Mouse (Mus musculus) forebrain, postnatal 0 days (tissue): Measurements from ENCODE around the gene Crxos. TPM values are rescaled to one million over a fixed set of nuclear protein-coding genes. Genes with fewer than 3 reads are reported as not detected.
A peak's percentile ranks its signal among the peaks of the same experiment; 100 is the strongest.

Experiments used
- ATAC-seq: fragments of 200-750 bp; cut with Nextera tagmentation; 2 replicates; pipeline ENCODE4 v1.8.0; 2017; ENCODE audit warnings: mild to moderate bottlenecking, moderate library complexity
- DNase-seq: peaks from one replicate; pipeline ENCODE4 v3.0.0-alpha.2; 2015
- H3K27ac ChIP-seq: fragments of 300-500 bp; sonication (generic); 2 replicates; pipeline ENCODE4 v1.5.1; 2014; ENCODE audit warnings: low read depth, mild to moderate bottlenecking, antibody characterized with exemption, low read length, moderate library complexity, mixed read lengths
- H3K27me3 ChIP-seq: fragments of 300-500 bp; sonication (generic); 2 replicates; pipeline ENCODE4 v1.6.1; 2014; ENCODE audit warnings: mild to moderate bottlenecking, low read length, mixed read lengths; ENCODE audit not compliant: insufficient read depth
- H3K36me3 ChIP-seq: fragments of 300-500 bp; sonication (generic); 2 replicates; pipeline ENCODE4 v1.6.1; 2014; ENCODE audit warnings: mild to moderate bottlenecking, moderate library complexity; ENCODE audit not compliant: insufficient read depth
- H3K4me1 ChIP-seq: fragments of 300-500 bp; sonication (generic); 2 replicates; pipeline ENCODE4 v1.6.1; 2014; ENCODE audit warnings: antibody characterized with exemption; ENCODE audit not compliant: insufficient read depth
- H3K4me2 ChIP-seq: fragments of 300-500 bp; sonication (generic); 2 replicates; pipeline ENCODE4 v1.6.1; 2014; ENCODE audit warnings: low read depth, mild to moderate bottlenecking, moderate library complexity
- H3K4me3 ChIP-seq: fragments of 300-500 bp; sonication (generic); 2 replicates; pipeline ENCODE4 v1.5.1; 2014; ENCODE audit warnings: low read depth, low read length, mixed read lengths
- H3K9ac ChIP-seq: fragments of 300-500 bp; sonication (generic); 2 replicates; pipeline ENCODE4 v1.6.1; 2014; ENCODE audit warnings: mild to moderate bottlenecking
- H3K9me3 ChIP-seq: fragments of 300-500 bp; sonication (generic); 2 replicates; pipeline ENCODE4 v1.6.1; 2016; ENCODE audit warnings: low read length
- CTCF ChIP-seq: sonication (generic); IDR thresholded peaks from 2 replicates; pipeline ENCODE4 v1.5.1; 2016; ENCODE audit warnings: antibody characterized with exemption, control low read depth, low read depth
- WGBS: fragments of 180-500 bp; shearing (Covaris S2); extraction: QIAGEN DNeasy Blood & Tissue Kit; methylation state at CpG from one replicate; pipeline ENCODE4 v1.1.7; 2014; 5-methylcytosine and 5-hydroxymethylcytosine counted together
- polyA plus RNA-seq: library from polyadenylated mRNA; unstranded; fragments of >200 nt; fragmentation: Nextera tagmentation; extraction: Ambion mirVana; gene quantifications from 2 replicates; pipeline ENCODE4 v1.2.1, GENCODE M21; 2015
- total RNA-seq: library from RNA; depleted of rRNA; stranded (reverse); fragments of >200 nt; gene quantifications from 2 replicates; pipeline ENCODE4 v1.2.3, GENCODE M21; 2014; rRNA removed

Gene Crxos
- total and polyA plus RNA-seq, 2 experiments from 2014 or later = not detected

- DNase-seq (no peak), ATAC-seq (no peak)
- Histone ChIP-seq H3K9ac (no peak overlapping the region), H3K27ac (no peak overlapping the region), H3K9me3 (no peaks in the 10 kb centered on the region), H3K4me3 (no peak overlapping the region), H3K27me3 (no peaks in the 10 kb centered on the region), H3K36me3 (peaks cover 10% of the 10 kb centered on the region), H3K4me1 (peaks cover 9% of the 10 kb centered on the region), H3K4me2 (no peak overlapping the region)
- 46% methylated on average over 4 of the region's 4 CpGs for WGBS
- TF ChIP-seq CTCF = no peak
Observed at GRCm38 (mm10) chr7:15947653-15948260, 65.3 kb downstream of the Crxos start.

DNA sequence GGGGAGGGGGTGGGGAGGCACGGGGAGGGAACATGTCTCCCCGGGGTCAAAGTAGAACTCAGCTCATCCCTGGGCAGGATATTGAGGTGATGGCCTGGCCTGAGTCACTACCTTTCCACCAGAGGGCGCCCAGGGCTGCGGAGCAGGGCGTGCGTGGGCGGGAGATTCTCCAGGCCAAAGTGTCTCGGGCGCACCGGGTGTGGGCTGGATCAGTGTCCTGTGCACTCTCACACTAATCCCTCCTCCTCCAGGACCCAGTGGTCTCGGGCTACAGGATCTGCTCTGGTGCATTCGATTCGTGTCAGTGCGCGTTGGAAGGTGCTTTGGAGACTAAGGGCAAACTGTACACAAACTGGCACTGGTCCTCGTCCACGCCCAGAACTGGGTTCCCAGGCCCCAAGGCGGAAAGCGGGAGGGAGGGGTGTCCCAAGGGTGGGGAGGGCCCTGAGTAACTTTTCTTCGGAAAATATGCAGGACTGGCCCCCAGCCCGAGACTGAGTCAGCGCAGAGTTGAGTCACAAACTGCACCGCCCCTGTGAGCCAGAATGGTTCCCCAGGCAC, 66.0 kb downstream of the Crxos start:
- peak; percentile 74 for TF ChIP-seq CTCF
- H3K4me1 ChIP-seq = peaks cover 9% of the 10 kb centered on the region
- no peaks in the 10 kb centered on the region for H3K27me3 ChIP-seq
- H3K36me3 ChIP-seq = peaks cover 3% of the 10 kb centered on the region; the same call in 1 of the 2 replicates
- WGBS = 6% methylated on average over 23 of the region's 23 CpGs
- H3K9ac ChIP-seq = no peak overlapping the region
- no peak for ATAC-seq
- H3K4me2 ChIP-seq = peak overlapping the region; percentile 32
- DNase-seq = peak; percentile 39
- H3K4me3 ChIP-seq = no peak overlapping the region
- no peak overlapping the region for H3K27ac ChIP-seq
- peaks cover 1% of the 10 kb centered on the region; the same call in 1 of the 2 replicates for H3K9me3 ChIP-seq

- no peak overlapping the region for H3K4me3 ChIP-seq
- no peak overlapping the region for H3K9ac ChIP-seq
- TF ChIP-seq CTCF = no peak
- H3K36me3 ChIP-seq = no peaks in the 10 kb centered on the region
- ATAC-seq (no peak), DNase-seq (no peak)
- H3K27me3 ChIP-seq = no peaks in the 10 kb centered on the region
- peaks cover 4% of the 10 kb centered on the region; the same call in 1 of the 2 replicates for H3K9me3 ChIP-seq
- 88% methylated on average over 7 of the region's 7 CpGs for WGBS
- H3K4me2 ChIP-seq = no peak overlapping the region
- no peak overlapping the region for H3K27ac ChIP-seq
- H3K4me1 ChIP-seq = peaks cover 9% of the 10 kb centered on the region
Observed at GRCm38 (mm10) chr7:15949216-15949790, 66.9 kb downstream of the Crxos start.

GRCm38 (mm10) chr7:15950008-15950407, 67.6 kb downstream of the Crxos start:
- no peak for ATAC-seq
- no peak for TF ChIP-seq CTCF
- Histone ChIP-seq H3K9ac (no peak overlapping the region), H3K9me3 (peaks cover 4% of the 10 kb centered on the region; the same call in 1 of the 2 replicates), H3K4me1 (peaks cover 3% of the 10 kb centered on the region), H3K27ac (no peak overlapping the region), H3K27me3 (no peaks in the 10 kb centered on the region), H3K4me3 (no peak overlapping the region), H3K36me3 (no peaks in the 10 kb centered on the region), H3K4me2 (no peak overlapping the region)
- no peak for DNase-seq
- WGBS = 86% methylated on average over 15 of the region's 15 CpGs

GRCm38 (mm10) chr7:15952416-15952815, 70.0 kb downstream of the Crxos start:
- ATAC-seq (no peak), DNase-seq (no peak)
- TF ChIP-seq CTCF = no peak
- Histone ChIP-seq H3K27me3 (no peaks in the 10 kb centered on the region), H3K27ac (no peak overlapping the region), H3K9me3 (peaks cover 4% of the 10 kb centered on the region; the same call in 1 of the 2 replicates), H3K9ac (no peak overlapping the region), H3K4me3 (no peak overlapping the region), H3K4me1 (no peaks in the 10 kb centered on the region), H3K36me3 (no peaks in the 10 kb centered on the region), H3K4me2 (no peak overlapping the region)
- WGBS = 71% methylated on average over 3 of the region's 3 CpGs

Other genes with a start within 250 kb of the Crxos start
- gene Obox3, start 242.7 kb upstream of the Crxos start, total RNA-seq = not detected in 2 replicates
- not detected in 2 replicates for gene Obox3, start 242.7 kb upstream of the Crxos start, polyA plus RNA-seq
- gene Obox5, start 132.5 kb upstream of the Crxos start, total RNA-seq = not detected in 2 replicates
- not detected in 2 replicates for gene Obox5, start 132.5 kb upstream of the Crxos start, polyA plus RNA-seq
- gene Obox6, start 42.9 kb upstream of the Crxos start, total RNA-seq = not detected in 2 replicates
- gene Obox6, start 42.9 kb upstream of the Crxos start, polyA plus RNA-seq = not detected in 2 replicates
- 1.2 and 1.9 TPM in 2 replicates for gene Crx, start 2.6 kb upstream of the Crxos start, total RNA-seq
- 0.05 and 0.25 TPM in 2 replicates for gene Crx, start 2.6 kb upstream of the Crxos start, polyA plus RNA-seq
- gene Selenow, start 39.8 kb downstream of the Crxos start, total RNA-seq = 813 and 1,238 TPM in 2 replicates
- gene Selenow, start 39.8 kb downstream of the Crxos start, polyA plus RNA-seq = 2,478 and 2,732 TPM in 2 replicates
- gene Nop53, start 63.5 kb downstream of the Crxos start, total RNA-seq = 117 and 189 TPM in 2 replicates
- 143 and 154 TPM in 2 replicates for gene Nop53, start 63.5 kb downstream of the Crxos start, polyA plus RNA-seq
- gene Ehd2, start 85.0 kb downstream of the Crxos start, total RNA-seq = 3.1 and 3.5 TPM in 2 replicates
- gene Ehd2, start 85.0 kb downstream of the Crxos start, polyA plus RNA-seq = 4.4 and 5.0 TPM in 2 replicates
- 3.2 and 5.0 TPM in 2 replicates for gene Bicra, start 165.3 kb downstream of the Crxos start, total RNA-seq
- 3.6 and 5.8 TPM in 2 replicates for gene Bicra, start 165.3 kb downstream of the Crxos start, polyA plus RNA-seq
- 0.10 and 0.15 TPM in 2 replicates for gene Zfp541, start 179.2 kb downstream of the Crxos start, total RNA-seq
- gene Zfp541, start 179.2 kb downstream of the Crxos start, polyA plus RNA-seq = 0.04 and 0.17 TPM in 2 replicates
- 159 and 270 TPM in 2 replicates for gene Napa, start 215.8 kb downstream of the Crxos start, total RNA-seq
- 211 and 222 TPM in 2 replicates for gene Napa, start 215.8 kb downstream of the Crxos start, polyA plus RNA-seq
- gene Kptn, start 237.3 kb downstream of the Crxos start, total RNA-seq = 47.4 and 53.7 TPM in 2 replicates
- 27.4 and 37.2 TPM in 2 replicates for gene Kptn, start 237.3 kb downstream of the Crxos start, polyA plus RNA-seq
- 52.4 and 55.8 TPM in 2 replicates for gene Slc8a2, start 247.2 kb downstream of the Crxos start, total RNA-seq
- gene Slc8a2, start 247.2 kb downstream of the Crxos start, polyA plus RNA-seq = 0.77 and 0.99 TPM in 2 replicates